Mouse (Mus musculus) frontal cortex, postnatal 36 days (tissue): ENCODE measurements around the gene Emc1.

Source experiments
- DNase-seq, 2 experiments: peaks; one replicate each; pipeline ENCODE4 v3.0.0; 2022; ENCODE audit warnings: low spot score in 2 of 2

The Emc1 gene

GRCm38 (mm10) chr4:139351931-139352711 is at the start of gene Emc1, which contains the start of the genes Mrto4 and Ubr4:
Gene Emc1, plus strand, starts transcription at chr4:139352587.
Gene Mrto4, minus strand, starts transcription at chr4:139352576.
Gene Ubr4, plus strand, starts transcription at chr4:139352609.
- DNase-seq, result peak; percentile 89

DNA sequence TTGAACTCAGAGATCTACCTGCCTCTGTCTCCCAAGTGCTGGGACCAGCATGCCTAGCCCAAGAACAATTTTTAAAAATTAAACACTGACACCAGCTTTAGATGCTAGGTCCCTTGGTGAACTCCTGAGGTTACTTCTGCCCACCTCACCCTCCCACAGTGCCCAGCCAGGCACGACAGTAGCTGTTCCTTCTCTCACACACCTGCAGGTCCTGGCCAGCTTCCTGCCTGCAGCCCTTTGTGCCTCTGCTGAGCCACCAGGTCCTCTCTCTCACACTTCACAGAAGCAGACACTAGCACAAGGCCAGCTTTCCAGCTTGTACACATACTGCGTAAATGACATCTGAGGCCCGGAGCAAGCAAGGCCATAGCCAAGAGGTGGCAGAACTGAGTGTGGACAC is 46.9 kb upstream of the Emc1 start:
- no peak for DNase-seq

DNA sequence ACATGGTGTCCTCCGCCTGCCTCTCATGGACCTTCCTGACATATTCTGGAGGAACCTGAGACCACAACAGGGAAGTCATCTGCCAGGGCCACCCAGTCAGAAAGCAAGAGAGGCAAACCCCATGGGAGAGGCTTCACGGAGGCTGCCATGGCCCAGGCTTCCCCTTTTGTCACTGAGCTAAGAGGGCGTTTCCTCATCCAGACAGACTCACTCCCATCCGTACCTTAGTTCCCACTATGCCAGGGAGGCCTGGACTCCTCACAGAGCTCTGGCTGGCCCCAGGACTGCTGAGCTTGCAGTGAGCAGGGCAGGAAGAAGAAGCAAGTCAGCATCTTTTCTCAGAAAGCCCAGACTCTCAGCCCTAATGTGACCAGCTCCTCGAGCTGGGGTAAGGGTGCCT is 44.5 kb upstream of the Emc1 start:
- DNase-seq, result no peak

DNA sequence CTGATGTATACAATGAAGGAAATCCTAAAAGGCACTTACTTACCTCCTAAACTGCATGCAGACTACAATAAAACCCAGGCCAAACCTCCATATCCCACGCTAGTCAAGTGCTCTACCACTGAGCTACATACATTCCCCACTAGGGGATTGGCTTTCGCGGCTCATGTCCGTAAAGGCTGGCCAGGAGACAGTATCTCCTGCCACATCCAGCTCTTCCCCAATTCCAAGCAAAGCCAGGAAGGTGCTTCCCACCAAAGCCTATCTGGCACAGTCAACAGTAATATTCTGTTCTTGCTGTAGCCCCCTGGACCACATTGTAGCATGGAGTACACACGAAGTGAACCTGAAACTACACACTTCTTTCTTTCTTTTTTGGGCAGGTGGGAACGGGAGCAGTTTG is 42.7 kb upstream of the Emc1 start:
- DNase-seq, result no peak

GRCm38 (mm10) chr4:139310171-139310898 is 42.1 kb upstream of the Emc1 start, which contains the start of the genes Pqlc2 and Akr7a5:
Gene Pqlc2, minus strand, starts transcription at chr4:139310708.
Gene Akr7a5, plus strand, starts transcription at chr4:139310744.
- peak; percentile 97 to 98 for DNase-seq

GRCm38 (mm10) chr4:139310899-139311701 is 41.3 kb upstream of the Emc1 start:
- no peak for DNase-seq

DNA sequence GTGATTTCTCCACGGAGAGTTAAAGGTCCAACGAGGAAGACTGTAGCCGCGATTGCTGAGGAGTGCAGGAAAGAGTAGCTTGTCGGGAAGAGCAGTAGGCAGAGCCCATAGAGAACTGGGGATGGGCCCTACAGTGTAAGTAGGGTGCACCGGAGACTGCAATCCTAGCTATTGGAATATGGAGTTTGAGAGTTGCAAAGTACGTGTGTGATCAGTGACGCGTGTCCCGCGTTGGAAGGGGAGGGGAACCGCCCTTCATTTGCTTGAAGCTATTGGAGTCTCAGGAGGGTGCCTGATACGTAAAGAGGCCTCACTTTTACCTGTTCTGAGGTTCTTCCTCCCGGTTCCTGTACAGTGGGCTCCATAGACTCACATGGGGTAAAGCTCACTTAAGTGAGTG is 40.7 kb upstream of the Emc1 start:
- no peak for DNase-seq

DNA sequence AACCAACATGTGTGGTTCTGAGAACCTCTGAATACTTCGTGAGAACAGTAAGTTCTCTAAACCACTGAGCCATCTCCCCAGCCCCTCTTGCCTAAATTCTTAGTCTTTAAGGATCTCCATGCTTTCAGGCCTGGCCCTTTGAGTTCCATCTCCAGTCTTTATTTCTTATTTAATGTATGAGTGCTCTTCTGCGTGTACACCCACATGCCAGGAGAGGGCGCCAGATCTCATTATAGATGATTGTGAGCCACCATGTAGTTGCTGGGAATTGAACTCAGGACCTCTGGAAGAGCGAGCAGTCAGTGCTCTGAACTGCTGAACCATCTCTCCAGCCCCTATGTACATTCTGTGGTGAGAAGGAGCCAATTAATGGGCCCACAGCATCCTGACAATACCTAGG is 39.8 kb upstream of the Emc1 start:
- DNase-seq, result no peak

DNA sequence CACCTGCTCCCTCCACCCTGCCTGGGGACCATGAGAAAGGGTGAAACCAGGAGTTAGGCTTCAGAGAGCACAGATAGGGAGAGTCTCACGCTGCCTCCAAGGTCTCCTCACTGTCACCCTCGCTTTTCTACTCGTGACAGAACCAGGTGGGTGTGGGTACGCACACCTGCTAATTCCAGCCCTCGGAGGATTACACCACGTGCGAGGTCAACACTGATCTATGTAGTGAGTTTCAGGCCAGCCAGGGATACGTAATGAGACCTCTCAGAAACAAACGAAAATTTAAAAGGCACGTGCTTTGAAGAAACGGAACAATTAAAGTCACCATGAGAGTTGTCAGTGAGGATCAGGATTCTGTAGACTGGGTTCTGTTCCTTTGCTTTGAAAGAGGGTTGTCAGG is 33.9 kb upstream of the Emc1 start:
- DNase-seq, result no peak

DNA sequence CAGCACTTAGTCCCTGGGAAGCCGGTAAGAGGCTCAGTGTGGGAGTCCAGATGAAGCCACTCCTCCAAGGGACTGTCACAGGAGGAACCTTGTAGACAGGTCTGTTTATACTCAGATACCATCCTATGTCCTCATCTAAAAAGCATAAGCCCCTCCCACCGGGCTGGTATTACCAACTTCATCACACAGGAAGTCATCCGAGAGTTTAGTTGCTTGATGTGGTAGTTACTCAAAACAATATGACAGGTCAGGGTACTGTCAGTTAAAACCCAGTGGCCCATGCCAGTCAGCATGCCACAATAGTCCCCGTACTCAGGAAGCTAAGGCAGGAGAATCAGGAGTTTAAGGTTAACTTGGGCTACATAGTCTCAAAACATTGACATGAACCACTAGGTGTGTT is 32.6 kb upstream of the Emc1 start:
- DNase-seq, result no peak

DNA sequence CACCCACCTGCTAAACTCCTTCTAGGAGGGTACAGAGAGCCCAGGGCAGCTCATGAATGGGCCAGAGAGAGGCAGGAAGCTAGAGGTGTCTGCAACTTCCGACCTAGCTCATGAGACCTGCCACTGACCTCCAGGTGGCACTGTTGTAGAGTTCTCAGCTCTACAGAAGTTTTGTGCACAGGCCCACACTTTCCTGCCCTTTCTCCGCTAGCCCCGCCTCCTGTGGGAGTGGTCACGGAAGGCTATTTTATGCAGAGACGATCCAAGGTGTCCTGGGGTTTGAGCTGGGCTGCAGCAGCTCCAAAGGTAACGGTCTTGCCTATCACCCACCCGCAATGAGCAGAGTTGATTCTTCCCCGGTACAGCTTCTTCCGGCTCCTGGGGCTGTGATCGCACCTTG is 21.8 kb upstream of the Emc1 start:
- DNase-seq, result peak in 1 of 2 experiments; percentile 17

GRCm38 (mm10) chr4:139334631-139335295 is 17.6 kb upstream of the Emc1 start:
- DNase-seq, result no peak

- no peak for DNase-seq
Measured at GRCm38 (mm10) chr4:139335507-139335906, 16.9 kb upstream of the Emc1 start.

- peak; percentile 29 to 47 for DNase-seq
Measured at GRCm38 (mm10) chr4:139336822-139337483, 15.4 kb upstream of the Emc1 start.

- DNase-seq, result no peak
Measured at GRCm38 (mm10) chr4:139338145-139338544, 14.2 kb upstream of the Emc1 start.

DNA sequence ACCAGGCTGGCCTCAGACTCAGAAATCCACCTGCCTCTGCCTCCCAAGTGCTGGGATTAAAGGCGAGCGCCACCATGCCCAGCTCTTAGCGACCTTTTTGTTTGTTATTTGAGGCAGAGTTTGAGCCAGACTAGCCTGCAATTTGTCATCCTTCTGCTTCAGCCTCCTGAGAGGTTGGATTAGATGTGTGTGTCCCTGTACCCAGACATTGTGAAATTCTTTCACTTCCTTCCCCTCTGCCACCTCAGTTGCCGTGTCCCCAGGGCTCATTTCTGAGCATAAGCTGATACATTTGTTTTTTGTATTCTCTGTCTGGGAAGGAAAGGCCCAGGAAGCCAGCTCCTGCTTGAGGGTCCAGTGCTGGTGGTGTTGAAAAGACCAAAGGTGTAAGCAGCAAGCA is 11.6 kb upstream of the Emc1 start:
- no peak for DNase-seq

DNA sequence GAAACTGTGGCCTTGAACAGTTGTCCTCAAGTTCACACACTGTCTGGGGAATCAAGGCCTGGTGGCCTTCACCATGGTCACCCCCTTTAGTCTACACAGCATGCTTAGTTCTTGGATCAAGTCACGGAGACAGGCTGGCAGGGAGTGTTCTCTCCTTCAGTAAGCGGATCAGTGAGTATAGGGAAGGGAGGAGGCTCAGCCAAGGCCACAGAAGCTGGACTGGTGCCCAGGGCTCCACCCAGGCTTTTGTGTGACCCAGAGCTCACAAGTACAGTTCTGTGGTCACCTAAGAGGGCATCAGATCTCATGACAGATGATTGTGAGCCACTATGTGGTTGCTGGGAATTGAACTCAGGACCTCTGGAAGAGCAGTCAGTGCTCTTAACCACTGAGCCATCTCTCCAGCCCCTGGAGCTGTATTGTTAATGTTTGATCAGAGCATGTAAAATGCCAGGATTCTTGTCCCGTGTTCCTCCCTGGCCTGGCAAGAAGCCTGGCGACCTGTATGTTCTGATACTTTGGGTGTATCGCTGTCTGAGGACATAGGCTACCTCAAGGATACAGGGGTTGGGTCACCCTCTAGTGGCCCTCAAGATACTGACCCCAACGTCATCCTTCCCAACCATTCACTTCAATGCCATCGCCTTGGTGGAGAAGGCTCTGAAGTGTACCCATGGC is 10.7 kb upstream of the Emc1 start:
- no peak for DNase-seq

- DNase-seq, result peak; percentile 11 to 28
Measured at GRCm38 (mm10) chr4:139343718-139344117, 8.7 kb upstream of the Emc1 start.

DNA sequence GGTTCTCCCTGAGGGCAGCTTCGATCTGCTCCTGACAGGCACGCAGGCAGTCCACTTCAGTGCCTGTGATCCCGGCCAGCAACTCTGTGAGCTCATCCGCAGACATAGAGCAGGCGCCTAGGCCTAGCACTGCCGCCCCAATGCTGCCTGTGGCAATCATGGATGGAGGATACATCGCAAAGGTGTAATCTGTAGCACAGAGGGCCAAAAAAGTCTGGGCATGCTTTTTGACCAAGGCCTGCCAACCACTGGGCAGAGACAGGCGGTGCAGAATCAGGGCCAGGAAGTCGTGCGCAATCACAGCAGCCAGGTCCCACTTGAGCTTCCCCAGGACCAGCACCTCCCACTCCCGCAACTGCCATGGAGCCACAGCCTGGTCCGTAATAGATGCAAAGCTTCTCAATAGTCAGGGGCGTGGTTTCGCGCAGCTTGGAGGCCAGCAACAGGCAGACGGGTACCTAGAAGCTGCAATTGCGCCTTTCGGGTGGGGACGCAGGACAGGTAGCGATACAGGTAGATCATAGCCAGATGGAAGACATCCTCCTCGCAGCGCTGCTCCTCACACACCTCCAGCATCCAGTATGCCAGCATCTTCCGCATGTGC is 6.9 kb upstream of the Emc1 start:
- DNase-seq, result no peak

- no peak for DNase-seq
Measured at GRCm38 (mm10) chr4:139352832-139353231, 445 bp downstream of the Emc1 start.
